Mouse (Mus musculus) heart, embryonic 15.5 days (tissue): Measurements from ENCODE around the gene Mrps15. TPM values are rescaled to one million over a fixed set of nuclear protein-coding genes. Genes with fewer than 3 reads are reported as not detected.

Source experiments
- ATAC-seq: fragments of 200-750 bp; cut with Nextera tagmentation; replicated peaks from 2 replicates; pipeline ENCODE4 v1.8.0; 2017; ENCODE audit warnings: low read depth, moderate TSS enrichment; ENCODE audit not compliant: insufficient number of reproducible peaks, insufficient read depth, low FRiP score
- H3K27ac ChIP-seq: fragments of 300-500 bp; sonication (generic); 2 replicates; pipeline ENCODE4 v1.5.1; 2015; ENCODE audit warnings: mild to moderate bottlenecking, inconsistent platforms
- H3K27me3 ChIP-seq: fragments of 300-500 bp; sonication (generic); 2 replicates; pipeline ENCODE4 v1.6.1; 2015; ENCODE audit warnings: inconsistent platforms
- H3K36me3 ChIP-seq: fragments of 300-500 bp; sonication (generic); 2 replicates; pipeline ENCODE4 v1.6.1; 2015; ENCODE audit warnings: mild to moderate bottlenecking, inconsistent platforms
- H3K4me1 ChIP-seq: fragments of 300-500 bp; sonication (generic); replicated peaks from 2 replicates; pipeline ENCODE4 v1.6.1; 2015; ENCODE audit warnings: inconsistent platforms
- H3K4me2 ChIP-seq: fragments of 300-500 bp; sonication (generic); 2 replicates; pipeline ENCODE4 v1.6.1; 2015; ENCODE audit warnings: inconsistent platforms, mild to moderate bottlenecking, moderate library complexity
- H3K4me3 ChIP-seq: fragments of 300-500 bp; sonication (generic); 2 replicates; pipeline ENCODE4 v1.5.1; 2015; ENCODE audit warnings: mild to moderate bottlenecking, inconsistent platforms
- H3K9ac ChIP-seq: fragments of 300-500 bp; sonication (generic); 2 replicates; pipeline ENCODE4 v1.6.1; 2015; ENCODE audit warnings: mild to moderate bottlenecking, inconsistent platforms
- H3K9me3 ChIP-seq: fragments of 300-500 bp; sonication (generic); replicated peaks from 2 replicates; pipeline ENCODE4 v1.6.1; 2016; ENCODE audit warnings: inconsistent platforms
- WGBS: fragments of 180-500 bp; shearing (Covaris S2); methylation state at CpG from one replicate; pipeline ENCODE4 v1.1.7; 2015; ENCODE audit warnings: mixed read lengths; 5-methylcytosine and 5-hydroxymethylcytosine counted together
- polyA plus RNA-seq: library from polyadenylated mRNA; unstranded; fragments of >200 nt; fragmentation: Nextera tagmentation; extraction: Ambion mirVana; gene quantifications from 2 replicates; pipeline ENCODE4 v1.2.1, GENCODE M21; 2015

Gene Mrps15
- polyA plus RNA-seq, 1 experiment from 2014 or later = 137 TPM

- Histone ChIP-seq H3K27ac (no peak overlapping the region), H3K4me3 (no peak overlapping the region), H3K9ac (no peak overlapping the region), H3K36me3 (no peaks in the 10 kb centered on the region), H3K4me1 (no peaks in the 10 kb centered on the region), H3K4me2 (no peak overlapping the region), H3K27me3 (no peaks in the 10 kb centered on the region), H3K9me3 (no peaks in the 10 kb centered on the region)
- ATAC-seq = no peak
- 77% methylated on average over 5 of the region's 5 CpGs for WGBS
Measured at GRCm38 (mm10) chr4:126035413-126035812, 11.3 kb upstream of the Mrps15 start.

GRCm38 (mm10) chr4:126051617-126052016 is 4.9 kb downstream of the Mrps15 start:
- ATAC-seq = no peak
- no peak overlapping the region for H3K9ac ChIP-seq
- H3K36me3 ChIP-seq = peaks cover 43% of the 10 kb centered on the region
- H3K4me3 ChIP-seq = no peak overlapping the region
- no peak overlapping the region for H3K4me2 ChIP-seq
- H3K9me3 ChIP-seq = no peaks in the 10 kb centered on the region
- H3K27ac ChIP-seq = no peak overlapping the region
- no peaks in the 10 kb centered on the region for H3K27me3 ChIP-seq
- 76% methylated on average over 7 of the region's 7 CpGs for WGBS
- peaks cover 10% of the 10 kb centered on the region for H3K4me1 ChIP-seq

GRCm38 (mm10) chr4:126057207-126058133 is 10.7 kb downstream of the Mrps15 start:
- Histone ChIP-seq H3K4me2 (peak overlapping the region; percentile 85), H3K9ac (peak overlapping the region; percentile 56), H3K4me1 (peaks cover 13% of the 10 kb centered on the region), H3K27me3 (no peaks in the 10 kb centered on the region), H3K4me3 (peak overlapping the region; percentile 67), H3K27ac (0 out of 2 replicates have a peak overlapping the region, but pooled peaks have one; percentile 18), H3K36me3 (peaks cover 28% of the 10 kb centered on the region), H3K9me3 (no peaks in the 10 kb centered on the region)
- ATAC-seq = no peak; the same call in 1 of the 2 replicates
- 10% methylated on average over 19 of the region's 19 CpGs for WGBS

GRCm38 (mm10) chr4:126058134-126058996 is 11.6 kb downstream of the Mrps15 start, which contains the start of gene Oscp1:
Oscp1 (plus strand) TSS chr4:126058565.
- H3K36me3 ChIP-seq = peaks cover 25% of the 10 kb centered on the region
- ATAC-seq = peak; percentile 94
- 0 out of 2 replicates have a peak within 1 kb of the TSS, but pooled peaks have one; percentile 18 for H3K27ac ChIP-seq
- peak within 1 kb of the TSS; percentile 56 for H3K9ac ChIP-seq
- no peaks in the 10 kb centered on the region for H3K9me3 ChIP-seq
- peak within 1 kb of the TSS; percentile 85 for H3K4me2 ChIP-seq
- H3K4me3 ChIP-seq = peak within 1 kb of the TSS; percentile 67
- whole genome bisulfite sequencing = 1% methylated on average over 57 of the region's 57 CpGs
- peaks cover 13% of the 10 kb centered on the region for H3K4me1 ChIP-seq
- H3K27me3 ChIP-seq = no peaks in the 10 kb centered on the region

GRCm38 (mm10) chr4:126058997-126059362 is 12.3 kb downstream of the Mrps15 start:
- H3K27ac ChIP-seq = no peak overlapping the region
- H3K4me2 ChIP-seq = peak overlapping the region; percentile 85
- no peaks in the 10 kb centered on the region for H3K9me3 ChIP-seq
- H3K4me1 ChIP-seq = peaks cover 13% of the 10 kb centered on the region
- 35% methylated on average over 9 of the region's 9 CpGs for WGBS
- ATAC-seq = no peak
- no peaks in the 10 kb centered on the region for H3K27me3 ChIP-seq
- peak overlapping the region; percentile 67 for H3K4me3 ChIP-seq
- peaks cover 19% of the 10 kb centered on the region for H3K36me3 ChIP-seq
- H3K9ac ChIP-seq = peak overlapping the region; percentile 56

- ATAC-seq = no peak
- Histone ChIP-seq H3K27me3 (no peaks in the 10 kb centered on the region), H3K9me3 (no peaks in the 10 kb centered on the region), H3K27ac (no peak overlapping the region), H3K4me2 (no peak overlapping the region), H3K4me3 (no peak overlapping the region), H3K9ac (no peak overlapping the region), H3K36me3 (no peaks in the 10 kb centered on the region), H3K4me1 (peaks cover 8% of the 10 kb centered on the region)
- 29% methylated on average over 1 of the region's 1 CpGs for WGBS
Measured at GRCm38 (mm10) chr4:126062856-126063255, 16.1 kb downstream of the Mrps15 start.

- Histone ChIP-seq H3K9ac (no peak overlapping the region), H3K36me3 (no peaks in the 10 kb centered on the region), H3K27ac (no peak overlapping the region), H3K4me2 (no peak overlapping the region), H3K4me1 (0 out of 2 replicates have a peak, but pooled peaks cover 3% of the 10 kb centered on the region), H3K4me3 (no peak overlapping the region), H3K9me3 (no peaks in the 10 kb centered on the region), H3K27me3 (no peaks in the 10 kb centered on the region)
- ATAC-seq = no peak
- 81% methylated on average over 7 of the region's 7 CpGs for WGBS
Measured at GRCm38 (mm10) chr4:126065241-126065640, 18.5 kb downstream of the Mrps15 start.

- H3K4me1 ChIP-seq = 0 out of 2 replicates have a peak, but pooled peaks cover 3% of the 10 kb centered on the region
- no peak overlapping the region for H3K9ac ChIP-seq
- H3K4me3 ChIP-seq = no peak overlapping the region
- no peaks in the 10 kb centered on the region for H3K36me3 ChIP-seq
- H3K27ac ChIP-seq = no peak overlapping the region
- no peak for ATAC-seq
- no peaks in the 10 kb centered on the region for H3K27me3 ChIP-seq
- WGBS = 51% methylated on average over 15 of the region's 15 CpGs
- H3K9me3 ChIP-seq = no peaks in the 10 kb centered on the region
- no peak overlapping the region for H3K4me2 ChIP-seq
Measured at GRCm38 (mm10) chr4:126067401-126068077, 20.8 kb downstream of the Mrps15 start.

GRCm38 (mm10) chr4:126068842-126069241 is 22.1 kb downstream of the Mrps15 start:
- Histone ChIP-seq H3K9ac (no peak overlapping the region), H3K4me1 (0 out of 2 replicates have a peak, but pooled peaks cover 3% of the 10 kb centered on the region), H3K27me3 (no peaks in the 10 kb centered on the region), H3K9me3 (no peaks in the 10 kb centered on the region), H3K36me3 (no peaks in the 10 kb centered on the region), H3K4me2 (no peak overlapping the region), H3K27ac (no peak overlapping the region), H3K4me3 (no peak overlapping the region)
- 78% methylated on average over 6 of the region's 6 CpGs for whole genome bisulfite sequencing
- ATAC-seq = no peak

GRCm38 (mm10) chr4:126077833-126078232 is 31.1 kb downstream of the Mrps15 start:
- no peak overlapping the region for H3K4me3 ChIP-seq
- WGBS = 74% methylated on average over 6 of the region's 6 CpGs
- no peak for ATAC-seq
- H3K4me2 ChIP-seq = no peak overlapping the region
- no peaks in the 10 kb centered on the region for H3K9me3 ChIP-seq
- no peaks in the 10 kb centered on the region for H3K36me3 ChIP-seq
- no peak overlapping the region for H3K27ac ChIP-seq
- no peak overlapping the region for H3K9ac ChIP-seq
- H3K4me1 ChIP-seq = no peaks in the 10 kb centered on the region
- H3K27me3 ChIP-seq = no peaks in the 10 kb centered on the region

GRCm38 (mm10) chr4:126079266-126079665 is 32.5 kb downstream of the Mrps15 start:
- Histone ChIP-seq H3K4me1 (no peaks in the 10 kb centered on the region), H3K9ac (no peak overlapping the region), H3K4me3 (no peak overlapping the region), H3K27ac (no peak overlapping the region), H3K4me2 (no peak overlapping the region), H3K9me3 (no peaks in the 10 kb centered on the region), H3K36me3 (no peaks in the 10 kb centered on the region), H3K27me3 (no peaks in the 10 kb centered on the region)
- 71% methylated on average over 4 of the region's 4 CpGs for WGBS
- no peak for ATAC-seq
